Mouse (Mus musculus) thymus, postnatal 10 days (tissue): ENCODE measurements around the gene Pip4p1.

ENCODE experiments used
- DNase-seq, 2 experiments: peaks; one replicate each; pipeline ENCODE4 v3.0.0; 2021; ENCODE audit warnings: low spot score in 2 of 2

Gene Pip4p1

DNA sequence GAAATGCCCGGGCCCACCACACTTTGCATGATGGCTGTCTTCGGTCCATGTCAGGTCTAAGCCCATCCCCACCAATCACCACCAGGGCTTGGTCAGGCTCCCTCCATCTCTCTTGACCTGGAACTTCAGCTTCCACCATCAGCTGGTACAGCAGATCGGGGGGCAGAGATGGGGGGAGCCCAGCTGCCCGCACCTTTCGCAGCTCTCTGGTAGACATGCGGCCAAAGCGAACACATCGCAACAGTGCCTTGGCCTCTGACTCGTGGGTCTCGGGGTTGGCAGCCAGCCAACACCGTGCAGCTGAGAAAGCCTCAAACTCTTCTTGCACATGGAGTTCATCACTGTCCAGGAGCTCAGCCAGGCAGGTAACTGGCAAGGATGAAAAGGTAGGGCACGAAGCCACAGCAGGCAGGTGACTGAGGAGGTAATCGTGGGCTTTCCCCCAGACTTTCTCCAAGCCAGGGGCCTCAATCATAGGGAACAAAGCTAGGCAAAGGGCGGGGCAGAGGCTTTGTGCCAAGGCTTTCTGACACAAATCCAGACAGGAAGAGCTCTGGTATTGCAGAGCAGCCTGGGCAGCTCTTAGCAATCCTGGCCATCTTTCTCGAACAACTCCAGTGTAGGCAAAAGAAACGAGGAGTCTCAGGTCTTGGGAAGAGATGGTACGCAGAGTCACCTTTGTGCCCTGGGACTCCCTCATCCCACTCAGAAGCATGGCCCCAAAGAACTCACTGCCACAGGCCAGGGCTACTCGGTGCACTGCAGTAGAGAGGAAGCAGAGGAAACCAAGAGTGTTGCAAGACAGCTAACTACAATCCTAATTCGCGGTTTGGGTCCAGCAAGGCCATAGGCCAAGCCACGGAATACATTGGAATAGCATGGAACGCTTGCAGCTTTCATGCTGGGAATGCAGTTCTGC lies 37.9 kb downstream of the Pip4p1 start:
- no peak for DNase-seq

DNA sequence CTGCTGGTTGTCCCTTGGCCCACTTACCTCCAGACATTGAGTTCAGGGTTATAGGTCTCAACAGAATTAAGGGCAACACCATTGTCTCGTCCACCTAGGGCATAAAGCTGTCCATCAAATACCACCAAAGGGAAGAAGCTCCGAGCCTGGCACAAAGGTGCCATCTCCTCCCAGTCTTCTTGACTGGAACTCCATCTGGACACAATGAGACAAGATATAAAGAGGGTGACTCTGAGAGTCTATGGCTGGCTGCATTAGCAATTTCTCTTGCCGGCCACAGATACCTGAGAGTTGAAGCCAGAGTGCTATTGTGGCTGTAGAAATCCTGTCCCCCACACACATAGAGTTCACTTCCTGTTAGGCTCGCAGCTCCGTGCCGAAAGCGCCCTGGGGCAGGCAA lies 38.6 kb downstream of the Pip4p1 start:
- no peak for DNase-seq

DNA sequence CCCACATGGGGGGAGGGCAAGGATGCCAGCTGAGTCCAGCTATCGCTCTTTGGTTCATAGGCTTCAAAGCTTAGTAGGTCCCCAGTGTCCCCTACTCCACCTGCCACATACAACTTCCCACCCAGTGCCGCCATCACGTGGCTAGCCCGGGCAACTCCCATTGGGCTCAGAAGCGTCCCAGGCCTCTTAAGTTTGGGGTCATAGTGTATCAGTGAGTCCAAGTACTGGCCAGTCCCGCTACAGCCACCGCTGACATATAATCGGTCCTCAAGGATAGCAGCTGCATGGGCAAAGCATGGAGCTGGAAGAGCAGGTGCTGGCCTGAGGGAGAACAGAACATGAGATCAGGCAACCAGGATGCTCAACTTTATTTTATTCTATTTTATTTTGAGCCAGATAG lies 39.0 kb downstream of the Pip4p1 start:
- DNase-seq: no peak

DNA sequence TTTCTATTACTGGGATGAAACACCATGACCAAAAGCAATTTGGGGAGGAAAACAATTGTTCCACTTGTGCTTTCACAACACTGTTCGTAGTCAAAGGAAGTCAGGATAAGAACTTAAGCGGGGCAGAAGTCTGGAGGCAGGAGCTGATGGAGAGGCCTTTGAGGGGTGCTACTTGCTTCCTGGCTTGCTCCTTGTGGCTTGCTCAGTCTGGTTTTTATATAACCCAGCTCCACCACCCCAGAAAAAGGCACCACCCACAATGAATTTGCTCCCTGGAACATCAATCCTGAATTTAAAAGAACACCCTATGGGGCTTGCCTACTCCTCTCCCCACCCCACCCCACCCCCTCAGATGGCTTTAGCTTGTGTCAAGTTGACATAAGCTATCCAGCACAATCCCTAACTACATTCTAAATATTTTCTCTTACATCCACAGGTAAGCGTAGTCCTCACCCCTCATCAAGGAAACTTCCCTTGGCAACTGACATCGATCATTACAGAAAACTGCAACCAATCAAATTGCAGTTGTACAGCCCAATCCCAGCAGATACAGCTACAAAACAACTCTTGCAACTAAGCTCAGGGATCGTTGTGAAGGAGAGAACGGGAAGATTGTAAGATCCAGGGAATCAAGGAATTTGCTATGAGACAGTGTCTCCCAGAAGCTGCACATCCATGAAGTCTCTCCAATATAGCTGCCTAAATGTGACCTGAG lies 54.3 kb downstream of the Pip4p1 start:
- DNase-seq: no peak
